18 mouse cellular contexts compared by ENCODE assay signal in genomic region chr4:103922431-103922931, GRCm38 (mm10).
DNase-seq lines count a peak whose midpoint lies in the region; ATAC-seq and TF ChIP-seq lines count a peak whose summit lies in the region.
"Had no signal": no experiment of that assay in that cellular context is flagged by ENCODE, and none has a peak within 500 bp of the region (broad histone marks: within the 10 kb centered on the region; RNA-seq: fewer than 3 reads in every experiment).

No protein-coding gene starts in this region.

- H3K4me2 ChIP-seq in hindbrain, embryonic 11.5 days (replicated peaks; ENCODE audit: low read depth, low read length) = no peak overlapping the region
- H3K4me2 ChIP-seq in hindbrain, embryonic 13.5 days = no peak overlapping the region
- H3K4me2 ChIP-seq: heart, embryonic 13.5 days; kidney, embryonic 15.5 days; limb, embryonic 12.5 days; liver, embryonic 15.5 days; midbrain, embryonic 13.5 days; stomach, embryonic 15.5 days had no signal

- no peak for TF ChIP-seq CTCF in gastrocnemius, adult 2 months (IDR thresholded peaks at IDR 0.05)

- H3K9ac ChIP-seq in hindbrain, embryonic 11.5 days (ENCODE audit: low read depth, low read length) = no peak overlapping the region
- H3K9ac ChIP-seq in hindbrain, embryonic 13.5 days = no peak overlapping the region
- H3K9ac ChIP-seq: heart, embryonic 13.5 days; kidney, embryonic 15.5 days; limb, embryonic 12.5 days; liver, embryonic 15.5 days; midbrain, embryonic 13.5 days; stomach, embryonic 15.5 days had no signal

- no peaks in the 10 kb centered on the region for H3K9me3 ChIP-seq in hindbrain, embryonic 10.5 days
- H3K9me3 ChIP-seq in hindbrain, embryonic 11.5 days (ENCODE audit: control insufficient read depth, low read length) = no peaks in the 10 kb centered on the region
- H3K9me3 ChIP-seq in hindbrain, embryonic 13.5 days = no peaks in the 10 kb centered on the region
- H3K9me3 ChIP-seq: heart, embryonic 13.5 days; kidney, embryonic 15.5 days; limb, embryonic 12.5 days; liver, embryonic 15.5 days; midbrain, embryonic 13.5 days; stomach, embryonic 15.5 days had no signal

- ATAC-seq in hindbrain, embryonic 11.5 days (ENCODE audit: low FRiP score) = no peak
- ATAC-seq in hindbrain, embryonic 13.5 days (ENCODE audit: low FRiP score) = peak; percentile 52; the same call in 1 of the 2 replicates
- ATAC-seq: midbrain, embryonic 13.5 days had no signal

- intact Hi-C loops in gastrocnemius, adult 2 months (cut with DNase I) = no loop called here

- H3K4me3 ChIP-seq in hindbrain, embryonic 10.5 days = no peak overlapping the region
- no peak overlapping the region for H3K4me3 ChIP-seq in hindbrain, embryonic 11.5 days (ENCODE audit: low read depth, low read length)
- no peak overlapping the region for H3K4me3 ChIP-seq in hindbrain, embryonic 13.5 days
- no peak overlapping the region for H3K4me3 ChIP-seq in gastrocnemius, adult 2 months
- H3K4me3 ChIP-seq: heart, embryonic 13.5 days; kidney, embryonic 15.5 days; limb, embryonic 12.5 days; liver, embryonic 15.5 days; midbrain, embryonic 13.5 days; stomach, embryonic 15.5 days had no signal

- no peaks in the 10 kb centered on the region for H3K36me3 ChIP-seq in hindbrain, embryonic 10.5 days
- no peaks in the 10 kb centered on the region for H3K36me3 ChIP-seq in hindbrain, embryonic 11.5 days (ENCODE audit: control insufficient read depth, insufficient read depth, low read length)
- no peaks in the 10 kb centered on the region for H3K36me3 ChIP-seq in hindbrain, embryonic 13.5 days
- H3K36me3 ChIP-seq: heart, embryonic 13.5 days; kidney, embryonic 15.5 days; limb, embryonic 12.5 days; liver, embryonic 15.5 days; midbrain, embryonic 13.5 days; stomach, embryonic 15.5 days had no signal

- 75% methylated on average over 3 of the region's 3 CpGs for WGBS in hindbrain, embryonic 10.5 days
- 77% methylated on average over 3 of the region's 3 CpGs for WGBS in hindbrain, embryonic 11.5 days
- 64% methylated on average over 3 of the region's 3 CpGs for WGBS in hindbrain, embryonic 13.5 days

- H3K27ac ChIP-seq in hindbrain, embryonic 10.5 days = peak overlapping the region; percentile 16; the same call in 1 of the 2 replicates
- no peak overlapping the region for H3K27ac ChIP-seq in hindbrain, embryonic 11.5 days (ENCODE audit: low read depth, low read length)
- H3K27ac ChIP-seq in hindbrain, embryonic 13.5 days = 0 out of 2 replicates have a peak overlapping the region, but pooled peaks have one; percentile 19
- no peak overlapping the region for H3K27ac ChIP-seq in gastrocnemius, adult 2 months
- H3K27ac ChIP-seq: heart, embryonic 13.5 days; kidney, embryonic 15.5 days; limb, embryonic 12.5 days; liver, embryonic 15.5 days; midbrain, embryonic 13.5 days; stomach, embryonic 15.5 days had no signal

- H3K27me3 ChIP-seq in hindbrain, embryonic 10.5 days (ENCODE audit: insufficient read depth, poor library complexity, severe bottlenecking) = no peaks in the 10 kb centered on the region
- H3K27me3 ChIP-seq in hindbrain, embryonic 11.5 days (ENCODE audit: control insufficient read depth, insufficient read depth, low read length) = no peaks in the 10 kb centered on the region
- H3K27me3 ChIP-seq in hindbrain, embryonic 13.5 days = no peaks in the 10 kb centered on the region
- H3K27me3 ChIP-seq: heart, embryonic 13.5 days; kidney, embryonic 15.5 days; limb, embryonic 12.5 days; liver, embryonic 15.5 days; midbrain, embryonic 13.5 days; stomach, embryonic 15.5 days had no signal

- DNase-seq in hindbrain, embryonic 10.5 days (ENCODE audit: low spot score) = no peak
- DNase-seq in hindbrain, embryonic 11.5 days (ENCODE audit: low spot score) = no peak
- DNase-seq in brain, adult 2 months (ENCODE audit: low read depth, low spot score) = peak; percentile 29
- DNase-seq in cerebellum, postnatal 10 days = peak; percentile 83 to 92
- no peak for DNase-seq in right cerebral cortex, postnatal 4 days
- DNase-seq in thymus, postnatal 25 days = no peak
- no peak for DNase-seq in gastrocnemius, adult 2 months
- DNase-seq: adrenal gland, postnatal 10 days; gastrocnemius, postnatal 25 days; lung, postnatal 4 days; thymus, postnatal 4 days had no signal

- H3K4me1 ChIP-seq in hindbrain, embryonic 10.5 days (replicated peaks) = peaks cover 20% of the 10 kb centered on the region; the same call in 1 of the 2 replicates
- 0 out of 2 replicates have a peak, but pooled peaks cover 2% of the 10 kb centered on the region for H3K4me1 ChIP-seq in hindbrain, embryonic 11.5 days (replicated peaks; ENCODE audit: control insufficient read depth, insufficient read depth, low read length)
- peaks cover 27% of the 10 kb centered on the region for H3K4me1 ChIP-seq in hindbrain, embryonic 13.5 days (replicated peaks)
- H3K4me1 ChIP-seq: limb, embryonic 12.5 days; liver, embryonic 15.5 days; stomach, embryonic 15.5 days had no signal

Comparison
In these comparisons a context has a peak if more than half of its experiments do, and no peak if none do; other contexts are left out.
1. H3K27ac ChIP-seq: peak in hindbrain, embryonic 10.5 days (single experiment) and hindbrain, embryonic 13.5 days (single experiment); none in hindbrain, embryonic 11.5 days (single experiment) and gastrocnemius, adult 2 months (single experiment).
2. DNase-seq: peak in brain, adult 2 months (single experiment) and cerebellum, postnatal 10 days (2 of 2); none in hindbrain, embryonic 10.5 days (single experiment), hindbrain, embryonic 11.5 days (single experiment), right cerebral cortex, postnatal 4 days (single experiment), thymus, postnatal 25 days (single experiment) and gastrocnemius, adult 2 months (single experiment).